Mouse (Mus musculus): Measurements from ENCODE around the gene Arhgef3. TPM values are rescaled to one million over a fixed set of nuclear protein-coding genes. Genes with fewer than 3 reads are reported as not detected.

Gene Arhgef3
- polyA plus RNA-seq (2014; fragmentation: Illumina TruSeq; extraction: RNeasy Lipid Tissue Mini Kit (QIAGEN cat#74804)), result 56.6 TPM

DNA sequence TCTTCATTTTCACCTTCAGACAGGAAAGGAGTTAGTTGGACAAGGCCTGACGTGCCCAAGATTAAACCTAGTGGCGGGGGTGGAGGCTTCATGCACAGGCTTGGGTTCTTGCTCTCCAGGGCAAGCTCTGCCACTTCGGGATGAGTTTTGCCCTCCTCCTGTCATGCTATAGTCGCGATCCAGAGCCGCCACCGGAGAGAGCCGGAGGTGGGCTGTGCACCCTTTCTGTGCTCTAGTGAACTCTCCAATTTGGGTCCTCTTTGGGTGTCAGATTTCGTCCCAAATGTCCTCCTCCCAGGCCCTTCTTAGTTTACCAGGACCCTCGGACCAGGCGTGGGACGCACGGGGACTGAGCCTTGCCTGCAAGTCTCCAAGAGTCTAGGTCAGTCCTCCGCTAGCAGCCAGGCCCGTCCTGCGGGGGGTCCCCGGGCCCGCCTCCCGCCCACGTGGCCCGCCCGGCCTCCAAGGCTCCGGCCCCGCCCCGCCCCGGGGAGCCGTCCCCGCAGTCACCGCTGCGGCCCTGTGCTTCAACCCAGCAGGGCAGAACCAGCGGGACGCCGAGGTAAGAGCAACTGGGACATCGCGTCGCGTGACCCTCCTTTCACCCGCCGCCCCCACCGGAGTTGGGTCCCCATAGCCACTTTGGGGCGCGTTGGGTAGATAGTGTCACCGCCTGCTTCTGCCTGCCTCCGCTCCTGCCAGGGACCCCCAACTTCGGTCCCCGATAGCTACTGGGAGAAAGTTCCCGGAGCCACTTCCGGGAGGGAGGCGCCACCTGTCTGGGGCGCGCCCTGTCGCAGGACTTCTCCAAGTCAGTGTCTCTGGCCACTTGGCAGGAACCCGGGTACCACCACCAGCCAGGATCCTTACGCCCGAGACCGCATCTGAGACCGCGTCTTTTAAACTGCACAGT is at the start of gene Arhgef3:
Gene Arhgef3, plus strand, starts transcription at position 538 of the 913 bp plus-strand sequence.

GRCm38 (mm10) chr14:27428573-27428972 is 313.9 kb downstream of the Arhgef3 start, which contains the start of gene Fam208a:
TSS of gene Fam208a (plus strand) at chr14:27428834.

Other genes with a start within 250 kb of the Arhgef3 start
- not detected for gene Asb14, start 220.3 kb upstream of the Arhgef3 start, polyA plus RNA-seq (2014; fragmentation: Illumina TruSeq; extraction: RNeasy Lipid Tissue Mini Kit (QIAGEN cat#74804))
- 114 TPM for gene Appl1, start 143.7 kb upstream of the Arhgef3 start, polyA plus RNA-seq (2014; fragmentation: Illumina TruSeq; extraction: RNeasy Lipid Tissue Mini Kit (QIAGEN cat#74804))
- gene Hesx1, start 120.5 kb upstream of the Arhgef3 start, polyA plus RNA-seq (2014; fragmentation: Illumina TruSeq; extraction: RNeasy Lipid Tissue Mini Kit (QIAGEN cat#74804)), result not detected
- 12.2 TPM for gene Il17rd, start 76.0 kb upstream of the Arhgef3 start, polyA plus RNA-seq (2014; fragmentation: Illumina TruSeq; extraction: RNeasy Lipid Tissue Mini Kit (QIAGEN cat#74804))

Measured in ovary, adult 10 weeks (tissue).